Comparison of ENCODE assay signal across 16 mouse cellular contexts in the genomic region with DNA sequence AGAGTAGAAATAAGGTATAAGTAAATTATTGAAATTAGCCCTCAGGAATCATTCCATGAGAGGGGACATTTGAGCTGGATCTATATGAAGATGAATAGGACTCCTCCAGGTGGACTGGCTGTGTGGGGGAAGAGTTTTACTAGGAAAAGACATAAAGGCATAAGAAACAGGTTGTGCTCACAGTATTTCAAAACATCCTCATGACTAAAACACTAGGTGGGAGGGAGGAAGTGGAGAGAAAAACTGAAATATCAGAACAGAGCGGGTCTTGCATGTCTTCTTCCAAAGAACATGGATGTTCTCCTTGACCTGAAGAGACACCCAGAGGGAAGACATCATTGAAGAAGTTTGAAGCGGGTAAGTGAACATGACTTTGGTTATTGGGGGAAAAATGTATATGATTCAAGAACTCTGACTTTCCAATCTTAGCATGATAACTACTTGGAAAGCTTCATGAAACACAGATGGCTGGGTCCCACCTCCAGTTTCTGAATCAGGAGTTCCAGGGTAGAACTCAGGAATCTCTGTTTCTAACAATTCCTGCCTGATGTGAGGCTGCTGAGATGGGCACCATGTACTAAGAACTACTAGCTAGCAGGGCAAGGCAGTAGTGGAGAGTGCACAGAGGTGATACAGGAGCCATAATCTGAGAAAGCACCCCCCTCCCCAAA.
"Had no signal": no experiment of that assay in that cellular context is flagged by ENCODE, and none has a peak within 500 bp of the region (broad histone marks: within the 10 kb centered on the region; RNA-seq: fewer than 3 reads in every experiment).

No protein-coding gene starts in this region.

- H3K4me3 ChIP-seq: hindbrain, embryonic 15.5 days; kidney, embryonic 15.5 days; limb, embryonic 15.5 days; liver, embryonic 12.5 days; lung, embryonic 15.5 days; megakaryocyte, embryonic 14.5 days; midbrain, embryonic 15.5 days; neural tube, embryonic 13.5 days; stomach, embryonic 15.5 days had no signal

- DNase-seq: kidney, adult 2 months; kidney, postnatal 14 days; layer of hippocampus, postnatal 36 days; lung, postnatal 14 days; thymus, postnatal 36 days had no signal

- ATAC-seq: intestine, embryonic 16.5 days; liver, embryonic 12.5 days; midbrain, embryonic 15.5 days had no signal

- H3K27ac ChIP-seq: hindbrain, embryonic 15.5 days; kidney, embryonic 15.5 days; limb, embryonic 15.5 days; liver, embryonic 12.5 days; lung, embryonic 15.5 days; macrophage; midbrain, embryonic 15.5 days; neural tube, embryonic 13.5 days; stomach, embryonic 15.5 days had no signal
